Mouse (Mus musculus) limb, embryonic 14.5 days (tissue): Measurements from ENCODE around the gene Olfr586. TPM values are rescaled to one million over a fixed set of nuclear protein-coding genes. Genes with fewer than 3 reads are reported as not detected.

Experiments
- ATAC-seq: fragments of 200-750 bp; cut with Nextera tagmentation; 2 replicates; pipeline ENCODE4 v1.8.0; 2017; ENCODE audit warnings: low read depth, moderate number of reproducible peaks, moderate TSS enrichment; ENCODE audit not compliant: low FRiP score
- DNase-seq: peaks from one replicate; pipeline ENCODE4 v3.0.0-alpha.2; 2015; ENCODE audit warnings: low spot score
- H3K27ac ChIP-seq: fragments of 300-500 bp; sonication (generic); replicated peaks from 2 replicates; pipeline ENCODE4 v1.5.1; 2014; ENCODE audit warnings: low read depth, mild to moderate bottlenecking, low read length, moderate library complexity, mixed read lengths
- H3K27me3 ChIP-seq: fragments of 300-500 bp; sonication (generic); 2 replicates; pipeline ENCODE4 v1.6.1; 2014; ENCODE audit warnings: low read length, mixed read lengths; ENCODE audit not compliant: control insufficient read depth, insufficient read depth
- H3K36me3 ChIP-seq: fragments of 300-500 bp; sonication (generic); 2 replicates; pipeline ENCODE4 v1.6.1; 2014; ENCODE audit warnings: mild to moderate bottlenecking, low read length, moderate library complexity, mixed read lengths; ENCODE audit not compliant: control insufficient read depth, insufficient read depth
- H3K4me1 ChIP-seq: fragments of 300-500 bp; sonication (generic); 2 replicates; pipeline ENCODE4 v1.6.1; 2014; ENCODE audit warnings: antibody characterized with exemption, low read length, mixed read lengths; ENCODE audit not compliant: control insufficient read depth, insufficient read depth
- H3K4me2 ChIP-seq: fragments of 300-500 bp; sonication (generic); replicated peaks from 2 replicates; pipeline ENCODE4 v1.6.1; 2014; ENCODE audit warnings: low read depth, mild to moderate bottlenecking, low read length, moderate library complexity; ENCODE audit not compliant: severe bottlenecking
- H3K4me3 ChIP-seq: fragments of 300-500 bp; sonication (generic); replicated peaks from 2 replicates; pipeline ENCODE4 v1.5.1; 2014; ENCODE audit warnings: low read length
- H3K9ac ChIP-seq: fragments of 300-500 bp; sonication (generic); 2 replicates; pipeline ENCODE4 v1.6.1; 2014; ENCODE audit warnings: mild to moderate bottlenecking, low read depth, low read length, moderate library complexity; ENCODE audit not compliant: severe bottlenecking
- H3K9me3 ChIP-seq: fragments of 300-500 bp; sonication (generic); 2 replicates; pipeline ENCODE4 v1.6.1; 2016; ENCODE audit warnings: low read length; ENCODE audit not compliant: control insufficient read depth
- POLR2A ChIP-seq: fragments of 200-500 bp; IDR thresholded peaks from 2 replicates; pipeline ENCODE4 v1.8.0; 2012; ENCODE audit warnings: inconsistent platforms, mild to moderate bottlenecking, moderate library complexity, borderline replicate concordance; ENCODE audit not compliant: insufficient read depth, insufficient read length; ENCODE audit errors: extremely low read depth
- WGBS: fragments of 180-500 bp; shearing (Covaris S2); extraction: QIAGEN DNeasy Blood & Tissue Kit; methylation state at CpG from one replicate; pipeline ENCODE4 v1.1.7; 2014; 5-methylcytosine and 5-hydroxymethylcytosine counted together
- polyA plus RNA-seq, 2 experiments: library from polyadenylated mRNA; depleted of rRNA in 1 of 2; stranded (reverse) in 1 of 2; unstranded in 1 of 2; fragments of >200 nt; fragmentation: Nextera tagmentation in 1 of 2; extraction: Ambion mirVana in 1 of 2; gene quantifications; 2 replicates each; pipeline versions ENCODE4 v1.2.1 to v1.2.3; 2012 to 2014

The Olfr586 gene
- polyA plus RNA-seq, 2 experiments = not detected

DNA sequence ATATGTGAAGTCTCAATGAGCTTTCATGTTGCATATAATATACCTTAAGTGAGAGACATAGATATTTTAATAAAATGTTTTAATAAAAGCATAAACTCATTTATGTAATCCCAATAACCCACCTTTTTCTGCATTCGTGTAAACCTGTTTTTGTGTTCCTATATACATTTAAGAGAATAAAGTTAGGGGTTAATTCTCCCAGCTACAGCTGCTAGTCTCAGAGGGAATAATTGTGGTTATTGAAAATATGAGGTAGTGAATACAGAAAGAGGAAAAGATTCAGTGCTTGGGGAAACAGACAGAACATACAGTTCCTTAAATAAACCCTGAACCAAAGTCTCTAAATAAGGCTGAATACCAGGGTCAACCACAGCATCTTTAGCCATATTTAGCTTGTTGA lies 43.9 kb downstream of the Olfr586 start, which contains the start of gene Olfr584:
Gene Olfr584, plus strand, starts transcription at position 301 of the 400 bp plus-strand sequence.
- H3K9ac ChIP-seq = no peak within 1 kb of the TSS
- no peaks in the 10 kb centered on the region for H3K36me3 ChIP-seq
- peaks cover 9% of the 10 kb centered on the region; the same call in 1 of the 2 replicates for H3K9me3 ChIP-seq
- no peak for DNase-seq
- no peak within 1 kb of the TSS for H3K27ac ChIP-seq
- no peaks in the 10 kb centered on the region for H3K27me3 ChIP-seq
- 63% methylated on average over 1 of the region's 1 CpGs for WGBS
- ATAC-seq = no peak
- H3K4me1 ChIP-seq = no peaks in the 10 kb centered on the region
- no peak within 1 kb of the TSS for H3K4me3 ChIP-seq
- no peak within 1 kb of the TSS for H3K4me2 ChIP-seq
- TF ChIP-seq POLR2A = no peak

Other genes starting within 250 kb of the Olfr586 start
- gene Olfr568, start 248.5 kb downstream of the Olfr586 start, polyA plus RNA-seq (2012; rRNA removed) = not detected in 2 replicates
- gene Olfr568, start 248.5 kb downstream of the Olfr586 start, polyA plus RNA-seq (2014; fragmentation: Nextera tagmentation; extraction: Ambion mirVana) = not detected in 2 replicates
- not detected in 2 replicates for gene Olfr569, start 234.8 kb downstream of the Olfr586 start, polyA plus RNA-seq (2012; rRNA removed)
- not detected in 2 replicates for gene Olfr569, start 234.8 kb downstream of the Olfr586 start, polyA plus RNA-seq (2014; fragmentation: Nextera tagmentation; extraction: Ambion mirVana)
- gene Olfr570, start 231.1 kb downstream of the Olfr586 start, polyA plus RNA-seq (2012; rRNA removed) = not detected in 2 replicates
- not detected in 2 replicates for gene Olfr570, start 231.1 kb downstream of the Olfr586 start, polyA plus RNA-seq (2014; fragmentation: Nextera tagmentation; extraction: Ambion mirVana)
- not detected in 2 replicates for gene Olfr571, start 208.1 kb downstream of the Olfr586 start, polyA plus RNA-seq (2012; rRNA removed)
- not detected in 2 replicates for gene Olfr571, start 208.1 kb downstream of the Olfr586 start, polyA plus RNA-seq (2014; fragmentation: Nextera tagmentation; extraction: Ambion mirVana)
- not detected in 2 replicates for gene Olfr572, start 201.2 kb downstream of the Olfr586 start, polyA plus RNA-seq (2012; rRNA removed)
- gene Olfr572, start 201.2 kb downstream of the Olfr586 start, polyA plus RNA-seq (2014; fragmentation: Nextera tagmentation; extraction: Ambion mirVana) = not detected in 2 replicates
- not detected in 2 replicates for gene Olfr573-ps1, start 183.1 kb downstream of the Olfr586 start, polyA plus RNA-seq (2012; rRNA removed)
- gene Olfr573-ps1, start 183.1 kb downstream of the Olfr586 start, polyA plus RNA-seq (2014; fragmentation: Nextera tagmentation; extraction: Ambion mirVana) = not detected in 2 replicates
- not detected in 2 replicates for gene Olfr574, start 177.2 kb downstream of the Olfr586 start, polyA plus RNA-seq (2012; rRNA removed)
- gene Olfr574, start 177.2 kb downstream of the Olfr586 start, polyA plus RNA-seq (2014; fragmentation: Nextera tagmentation; extraction: Ambion mirVana) = not detected in 2 replicates
- gene Olfr575, start 166.9 kb downstream of the Olfr586 start, polyA plus RNA-seq (2012; rRNA removed) = not detected in 2 replicates
- gene Olfr575, start 166.9 kb downstream of the Olfr586 start, polyA plus RNA-seq (2014; fragmentation: Nextera tagmentation; extraction: Ambion mirVana) = not detected in 2 replicates
- not detected in 2 replicates for gene Olfr576, start 163.0 kb downstream of the Olfr586 start, polyA plus RNA-seq (2012; rRNA removed)
- not detected in 2 replicates for gene Olfr576, start 163.0 kb downstream of the Olfr586 start, polyA plus RNA-seq (2014; fragmentation: Nextera tagmentation; extraction: Ambion mirVana)
- not detected in 2 replicates for gene Olfr577, start 149.7 kb downstream of the Olfr586 start, polyA plus RNA-seq (2012; rRNA removed)
- not detected in 2 replicates for gene Olfr577, start 149.7 kb downstream of the Olfr586 start, polyA plus RNA-seq (2014; fragmentation: Nextera tagmentation; extraction: Ambion mirVana)
- not detected in 2 replicates for gene Olfr578, start 136.3 kb downstream of the Olfr586 start, polyA plus RNA-seq (2012; rRNA removed)
- gene Olfr578, start 136.3 kb downstream of the Olfr586 start, polyA plus RNA-seq (2014; fragmentation: Nextera tagmentation; extraction: Ambion mirVana) = not detected in 2 replicates
- not detected in 2 replicates for gene Olfr582, start 87.6 kb downstream of the Olfr586 start, polyA plus RNA-seq (2012; rRNA removed)
- not detected in 2 replicates for gene Olfr582, start 87.6 kb downstream of the Olfr586 start, polyA plus RNA-seq (2014; fragmentation: Nextera tagmentation; extraction: Ambion mirVana)
- gene Olfr583, start 74.3 kb downstream of the Olfr586 start, polyA plus RNA-seq (2012; rRNA removed) = not detected in 2 replicates
- not detected in 2 replicates for gene Olfr583, start 74.3 kb downstream of the Olfr586 start, polyA plus RNA-seq (2014; fragmentation: Nextera tagmentation; extraction: Ambion mirVana)
- not detected in 2 replicates for gene Olfr584, start 43.8 kb downstream of the Olfr586 start, polyA plus RNA-seq (2012; rRNA removed)
- not detected in 2 replicates for gene Olfr584, start 43.8 kb downstream of the Olfr586 start, polyA plus RNA-seq (2014; fragmentation: Nextera tagmentation; extraction: Ambion mirVana)
- gene Olfr585, start 27.9 kb downstream of the Olfr586 start, polyA plus RNA-seq (2012; rRNA removed) = not detected in 2 replicates
- not detected in 2 replicates for gene Olfr585, start 27.9 kb downstream of the Olfr586 start, polyA plus RNA-seq (2014; fragmentation: Nextera tagmentation; extraction: Ambion mirVana)
- not detected in 2 replicates for gene Olfr588-ps1, start 15.2 kb upstream of the Olfr586 start, polyA plus RNA-seq (2012; rRNA removed)
- not detected in 2 replicates for gene Olfr588-ps1, start 15.2 kb upstream of the Olfr586 start, polyA plus RNA-seq (2014; fragmentation: Nextera tagmentation; extraction: Ambion mirVana)
- not detected in 2 replicates for gene Olfr589, start 30.7 kb upstream of the Olfr586 start, polyA plus RNA-seq (2012; rRNA removed)
- not detected in 2 replicates for gene Olfr589, start 30.7 kb upstream of the Olfr586 start, polyA plus RNA-seq (2014; fragmentation: Nextera tagmentation; extraction: Ambion mirVana)
- gene Olfr591, start 52.7 kb upstream of the Olfr586 start, polyA plus RNA-seq (2012; rRNA removed) = not detected in 2 replicates
- gene Olfr591, start 52.7 kb upstream of the Olfr586 start, polyA plus RNA-seq (2014; fragmentation: Nextera tagmentation; extraction: Ambion mirVana) = not detected in 2 replicates
- gene Olfr592, start 59.2 kb upstream of the Olfr586 start, polyA plus RNA-seq (2012; rRNA removed) = not detected in 2 replicates
- gene Olfr592, start 59.2 kb upstream of the Olfr586 start, polyA plus RNA-seq (2014; fragmentation: Nextera tagmentation; extraction: Ambion mirVana) = not detected in 2 replicates
- gene Olfr593, start 86.2 kb upstream of the Olfr586 start, polyA plus RNA-seq (2012; rRNA removed) = not detected in 2 replicates
- gene Olfr593, start 86.2 kb upstream of the Olfr586 start, polyA plus RNA-seq (2014; fragmentation: Nextera tagmentation; extraction: Ambion mirVana) = not detected in 2 replicates
- gene Olfr594, start 91.4 kb upstream of the Olfr586 start, polyA plus RNA-seq (2012; rRNA removed) = not detected in 2 replicates
- not detected in 2 replicates for gene Olfr594, start 91.4 kb upstream of the Olfr586 start, polyA plus RNA-seq (2014; fragmentation: Nextera tagmentation; extraction: Ambion mirVana)
- not detected in 2 replicates for gene Usp17ld, start 126.9 kb upstream of the Olfr586 start, polyA plus RNA-seq (2012; rRNA removed)
- not detected in 2 replicates for gene Usp17ld, start 126.9 kb upstream of the Olfr586 start, polyA plus RNA-seq (2014; fragmentation: Nextera tagmentation; extraction: Ambion mirVana)
- gene Olfr596, start 180.0 kb upstream of the Olfr586 start, polyA plus RNA-seq (2012; rRNA removed) = not detected in 2 replicates
- gene Olfr596, start 180.0 kb upstream of the Olfr586 start, polyA plus RNA-seq (2014; fragmentation: Nextera tagmentation; extraction: Ambion mirVana) = not detected in 2 replicates
- not detected in 2 replicates for gene Olfr597, start 190.7 kb upstream of the Olfr586 start, polyA plus RNA-seq (2012; rRNA removed)
- gene Olfr597, start 190.7 kb upstream of the Olfr586 start, polyA plus RNA-seq (2014; fragmentation: Nextera tagmentation; extraction: Ambion mirVana) = not detected in 2 replicates
- not detected in 2 replicates for gene Olfr598, start 197.9 kb upstream of the Olfr586 start, polyA plus RNA-seq (2012; rRNA removed)
- not detected in 2 replicates for gene Olfr598, start 197.9 kb upstream of the Olfr586 start, polyA plus RNA-seq (2014; fragmentation: Nextera tagmentation; extraction: Ambion mirVana)
- gene Olfr599, start 210.3 kb upstream of the Olfr586 start, polyA plus RNA-seq (2012; rRNA removed) = not detected in 2 replicates
- not detected in 2 replicates for gene Olfr599, start 210.3 kb upstream of the Olfr586 start, polyA plus RNA-seq (2014; fragmentation: Nextera tagmentation; extraction: Ambion mirVana)
- not detected in 2 replicates for gene Olfr600, start 224.0 kb upstream of the Olfr586 start, polyA plus RNA-seq (2012; rRNA removed)
- gene Olfr600, start 224.0 kb upstream of the Olfr586 start, polyA plus RNA-seq (2014; fragmentation: Nextera tagmentation; extraction: Ambion mirVana) = not detected in 2 replicates
- not detected in 2 replicates for gene Olfr601, start 237.0 kb upstream of the Olfr586 start, polyA plus RNA-seq (2012; rRNA removed)
- gene Olfr601, start 237.0 kb upstream of the Olfr586 start, polyA plus RNA-seq (2014; fragmentation: Nextera tagmentation; extraction: Ambion mirVana) = not detected in 2 replicates